Mouse (Mus musculus) brown adipose tissue, adult 24 weeks (tissue): ENCODE results near the gene Adh7. TPM values are rescaled to one million over a fixed set of nuclear protein-coding genes. Genes with fewer than 3 reads are reported as not detected.

ENCODE experiments used
- H3K27ac ChIP-seq: fragments of 200-500 bp; replicated peaks from 2 replicates; pipeline ENCODE4 v1.5.1; 2012; ENCODE audit warnings: low read depth, mild to moderate bottlenecking, low read length
- H3K4me1 ChIP-seq: fragments of 200-500 bp; 2 replicates; pipeline ENCODE4 v1.6.1; 2012; ENCODE audit warnings: low read length, mixed read lengths; ENCODE audit not compliant: control insufficient read depth, insufficient read depth, insufficient read length
- H3K4me3 ChIP-seq: fragments of 200-500 bp; 2 replicates; pipeline ENCODE4 v1.5.1; 2012; ENCODE audit warnings: low read depth, mild to moderate bottlenecking, low read length, moderate library complexity; ENCODE audit not compliant: insufficient read depth
- polyA plus RNA-seq: library from polyadenylated mRNA; stranded (reverse); fragments of >200 nt; gene quantifications from 2 replicates; pipeline ENCODE4 v1.2.4, GENCODE M21; 2012; ENCODE audit not compliant: missing spikeins, insufficient read depth, insufficient read length

Gene Adh7
- polyA plus RNA-seq, 1 experiment: 1.2 TPM

- Histone ChIP-seq H3K4me3 (no peak overlapping the region), H3K27ac (no peak overlapping the region)
These were observed 37.8 kb downstream of the Adh7 start for GRCm38 (mm10) chr3:138255366-138255765.

GRCm38 (mm10) chr3:138255780-138256550 lies 38.4 kb downstream of the Adh7 start:
- H3K4me3 ChIP-seq: no peak overlapping the region
- peak overlapping the region; percentile 59 for H3K27ac ChIP-seq
- H3K4me1 ChIP-seq: peaks cover 4% of the 10 kb centered on the region

More at GRCm38 (mm10) chr3:138255366-138255765, 37.8 kb downstream of the Adh7 start:
- H3K4me1 ChIP-seq: peaks cover 4% of the 10 kb centered on the region

- no peak within 1 kb of the TSS for H3K4me3 ChIP-seq
- H3K27ac ChIP-seq: no peak within 1 kb of the TSS
- H3K4me1 ChIP-seq: peaks cover 4% of the 10 kb centered on the region
These were observed 43.4 kb downstream of the Adh7 start, which contains the start of gene Adh1 for GRCm38 (mm10) chr3:138260721-138261669. Adh1 (plus strand) TSS chr3:138260991.

GRCm38 (mm10) chr3:138262568-138262967 lies 45.0 kb downstream of the Adh7 start:
- H3K27ac ChIP-seq: no peak overlapping the region

GRCm38 (mm10) chr3:138263154-138263930 lies 45.8 kb downstream of the Adh7 start:
- Histone ChIP-seq H3K4me1 (peaks cover 2% of the 10 kb centered on the region; the same call in 1 of the 2 replicates), H3K4me3 (no peak overlapping the region), H3K27ac (no peak overlapping the region)

More at GRCm38 (mm10) chr3:138262568-138262967, 45.0 kb downstream of the Adh7 start:
- no peak overlapping the region for H3K4me3 ChIP-seq
- H3K4me1 ChIP-seq: no peaks in the 10 kb centered on the region

- Histone ChIP-seq H3K27ac (no peak overlapping the region), H3K4me1 (peaks cover 2% of the 10 kb centered on the region; the same call in 1 of the 2 replicates), H3K4me3 (no peak overlapping the region)
These were observed 47.1 kb downstream of the Adh7 start for GRCm38 (mm10) chr3:138264648-138265047.

GRCm38 (mm10) chr3:138270507-138270906 lies 52.9 kb downstream of the Adh7 start:
- Histone ChIP-seq H3K4me3 (no peak overlapping the region), H3K4me1 (peaks cover 2% of the 10 kb centered on the region; the same call in 1 of the 2 replicates), H3K27ac (no peak overlapping the region)

GRCm38 (mm10) chr3:138271297-138271696 lies 53.7 kb downstream of the Adh7 start:
- Histone ChIP-seq H3K27ac (no peak overlapping the region), H3K4me3 (no peak overlapping the region), H3K4me1 (peaks cover 2% of the 10 kb centered on the region; the same call in 1 of the 2 replicates)

- no peak overlapping the region for H3K4me3 ChIP-seq
- H3K27ac ChIP-seq: no peak overlapping the region
- peaks cover 3% of the 10 kb centered on the region; the same call in 1 of the 2 replicates for H3K4me1 ChIP-seq
These were observed 55.5 kb downstream of the Adh7 start for GRCm38 (mm10) chr3:138273080-138273479.

- no peak overlapping the region for H3K27ac ChIP-seq
- no peak overlapping the region for H3K4me3 ChIP-seq
- 0 out of 2 replicates have a peak, but pooled peaks cover 3% of the 10 kb centered on the region for H3K4me1 ChIP-seq
These were observed 57.5 kb downstream of the Adh7 start for GRCm38 (mm10) chr3:138275100-138275499.

- Histone ChIP-seq H3K4me3 (no peak overlapping the region), H3K4me1 (0 out of 2 replicates have a peak, but pooled peaks cover 6% of the 10 kb centered on the region), H3K27ac (no peak overlapping the region)
These were observed 65.0 kb downstream of the Adh7 start for GRCm38 (mm10) chr3:138282556-138282955.

Other genes with a start within 250 kb of the Adh7 start
- 1.5 and 1.7 TPM in 2 replicates for gene Dapp1, start 236.2 kb upstream of the Adh7 start, polyA plus RNA-seq
- gene 1110002E22Rik, start 152.7 kb upstream of the Adh7 start, polyA plus RNA-seq: 0.71 and 0.75 TPM in 2 replicates
- gene Gm5105, start 150.4 kb upstream of the Adh7 start, polyA plus RNA-seq: not detected in 2 replicates
- 3.3 and 5.9 TPM in 2 replicates for gene Trmt10a, start 74.3 kb upstream of the Adh7 start, polyA plus RNA-seq
- gene Mttp, start 72.8 kb upstream of the Adh7 start, polyA plus RNA-seq: 1.6 and 3.2 TPM in 2 replicates
- gene 4930579F01Rik, start 23.9 kb upstream of the Adh7 start, polyA plus RNA-seq: not detected in 2 replicates
- 171 and 175 TPM in 2 replicates for gene Adh1, start 43.2 kb downstream of the Adh7 start, polyA plus RNA-seq
- not detected in 2 replicates for gene Adh6a, start 95.5 kb downstream of the Adh7 start, polyA plus RNA-seq
- gene Adh6b, start 124.0 kb downstream of the Adh7 start, polyA plus RNA-seq: 1.1 and 2.4 TPM in 2 replicates
- 2.5 TPM in 2 replicates for gene Adh4, start 197.7 kb downstream of the Adh7 start, polyA plus RNA-seq
- gene Adh5, start 225.3 kb downstream of the Adh7 start, polyA plus RNA-seq: 120 and 135 TPM in 2 replicates